Mouse (Mus musculus) small intestine, adult 2 months (tissue): ENCODE data around the gene Lrrc15.

ENCODE experiments used
- CTCF ChIP-seq: fragments of 200-500 bp; IDR thresholded peaks from 2 replicates; pipeline ENCODE4 v1.5.1; 2012; ENCODE audit warnings: low read depth, mild to moderate bottlenecking, control low read depth, inconsistent platforms, low read length, moderate library complexity, mixed read lengths; ENCODE audit not compliant: insufficient replicate concordance, insufficient read length; ENCODE audit errors: extremely low read depth
- POLR2A ChIP-seq: fragments of 200-500 bp; IDR thresholded peaks from 2 replicates; pipeline ENCODE4 v1.6.1; 2012; ENCODE audit warnings: low read depth, mild to moderate bottlenecking, control low read depth, inconsistent platforms, low read length, moderate library complexity

- no peak for TF ChIP-seq CTCF
- no peak for TF ChIP-seq POLR2A
These were observed 23.0 kb upstream of the Lrrc15 start for GRCm38 (mm10) chr16:30306102-30306501.
